Mouse (Mus musculus): Measurements from ENCODE around the gene Tnxb.

Tnxb gene

DNA sequence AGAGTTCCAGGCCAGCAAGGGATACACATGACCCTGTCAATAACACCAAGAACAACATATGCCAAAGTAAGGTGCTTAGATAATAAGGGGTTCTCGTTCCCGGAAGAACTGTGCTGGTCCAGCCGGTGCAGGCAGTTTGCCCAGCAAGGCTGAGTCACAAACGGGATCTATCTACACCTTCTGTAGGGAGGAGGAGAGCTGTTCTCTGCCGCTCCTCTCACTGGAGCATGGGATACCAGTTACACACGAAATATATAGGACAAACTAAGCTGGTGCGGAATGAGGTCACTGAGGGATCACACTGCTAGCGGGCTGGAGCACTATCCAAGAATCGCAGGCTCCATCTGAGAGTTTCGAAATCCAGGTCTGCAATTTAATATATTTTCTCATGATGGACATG lies 26.4 kb upstream of the Tnxb start:
- no peak for DNase-seq (ENCODE audit: low spot score)

DNA sequence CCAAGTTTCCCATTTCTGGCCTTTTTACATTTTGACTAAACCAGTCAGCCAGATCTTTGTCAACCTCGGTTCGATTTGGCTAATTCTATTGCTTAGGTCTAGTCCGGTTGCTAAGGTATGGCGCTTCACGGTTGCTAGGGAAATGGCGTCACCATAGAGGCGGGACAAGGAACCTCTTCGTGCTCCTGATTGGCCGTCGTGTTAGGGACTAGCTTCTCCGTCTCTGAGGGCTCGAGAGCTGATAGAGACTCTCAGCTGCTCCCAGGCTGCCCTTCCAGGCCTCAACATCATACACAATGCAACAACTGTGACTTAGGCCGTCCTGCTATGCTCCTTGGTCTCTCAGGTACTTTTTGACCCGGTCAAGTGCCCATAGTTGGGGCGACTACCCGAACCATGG lies 25.7 kb upstream of the Tnxb start, which contains the start of gene Fkbpl:
TSS of gene Fkbpl (plus strand) at position 157 of the 400 bp plus-strand sequence.
- DNase-seq (ENCODE audit: low spot score) = peak; percentile 95

DNA sequence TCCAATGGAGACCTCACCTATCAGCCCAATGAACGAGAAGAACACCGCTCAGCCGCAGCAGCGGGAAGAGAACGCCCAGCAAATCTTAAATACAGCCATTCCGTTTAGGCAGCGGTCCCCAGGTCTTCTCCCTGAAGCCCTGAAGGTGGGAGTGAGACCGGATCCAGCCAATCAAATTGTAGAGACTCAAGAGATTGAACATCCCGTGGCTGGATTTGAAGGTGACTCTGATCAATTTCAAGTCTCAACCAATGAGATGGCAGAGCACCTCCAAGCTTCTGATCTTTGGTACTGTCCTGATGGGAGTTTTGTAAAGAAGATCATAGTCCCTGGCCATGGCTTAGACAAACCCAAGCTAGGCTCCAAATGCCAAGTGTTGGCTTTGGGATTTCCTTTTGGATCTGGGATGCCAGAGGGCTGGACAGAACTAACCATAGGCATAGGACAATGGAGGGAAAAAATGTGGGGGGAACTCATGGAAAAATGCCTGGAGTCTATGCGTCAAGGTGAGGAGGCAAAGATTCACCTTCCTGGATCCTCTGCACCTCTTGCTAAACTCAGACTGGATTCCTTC lies 25.0 kb upstream of the Tnxb start:
- no peak for DNase-seq (ENCODE audit: low spot score)

DNA sequence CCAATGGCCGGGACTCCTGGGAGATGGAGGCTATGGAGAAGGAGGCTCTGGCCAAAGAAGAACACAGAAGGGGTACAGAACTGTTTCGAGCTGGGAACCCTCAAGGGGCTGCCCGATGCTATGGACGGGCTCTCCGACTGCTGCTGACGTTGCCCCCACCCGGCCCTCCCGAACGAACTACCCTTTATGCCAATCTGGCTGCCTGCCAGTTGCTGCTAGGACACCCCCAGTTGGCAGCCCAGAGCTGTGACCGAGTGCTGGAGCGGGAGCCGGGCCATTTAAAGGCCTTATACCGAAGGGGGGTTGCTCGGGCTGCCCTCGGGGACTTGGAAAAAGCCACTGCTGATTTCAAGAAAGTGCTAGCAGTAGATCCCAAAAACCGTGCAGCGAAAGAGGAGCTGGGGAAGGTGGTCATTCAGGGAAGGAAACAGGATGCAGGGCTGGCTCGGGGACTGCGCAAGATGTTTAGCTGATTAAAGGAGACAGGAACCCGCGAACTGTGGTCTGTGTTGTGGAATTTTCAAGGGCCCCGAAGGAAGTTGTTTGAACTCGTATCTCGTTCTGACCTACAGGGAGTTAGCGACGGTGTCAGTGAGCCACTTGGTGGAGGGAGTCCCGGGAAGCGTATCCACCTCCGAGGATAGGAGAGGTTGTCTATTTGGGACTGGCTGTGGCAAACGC lies 24.4 kb upstream of the Tnxb start:
- no peak for DNase-seq (ENCODE audit: low spot score)

DNA sequence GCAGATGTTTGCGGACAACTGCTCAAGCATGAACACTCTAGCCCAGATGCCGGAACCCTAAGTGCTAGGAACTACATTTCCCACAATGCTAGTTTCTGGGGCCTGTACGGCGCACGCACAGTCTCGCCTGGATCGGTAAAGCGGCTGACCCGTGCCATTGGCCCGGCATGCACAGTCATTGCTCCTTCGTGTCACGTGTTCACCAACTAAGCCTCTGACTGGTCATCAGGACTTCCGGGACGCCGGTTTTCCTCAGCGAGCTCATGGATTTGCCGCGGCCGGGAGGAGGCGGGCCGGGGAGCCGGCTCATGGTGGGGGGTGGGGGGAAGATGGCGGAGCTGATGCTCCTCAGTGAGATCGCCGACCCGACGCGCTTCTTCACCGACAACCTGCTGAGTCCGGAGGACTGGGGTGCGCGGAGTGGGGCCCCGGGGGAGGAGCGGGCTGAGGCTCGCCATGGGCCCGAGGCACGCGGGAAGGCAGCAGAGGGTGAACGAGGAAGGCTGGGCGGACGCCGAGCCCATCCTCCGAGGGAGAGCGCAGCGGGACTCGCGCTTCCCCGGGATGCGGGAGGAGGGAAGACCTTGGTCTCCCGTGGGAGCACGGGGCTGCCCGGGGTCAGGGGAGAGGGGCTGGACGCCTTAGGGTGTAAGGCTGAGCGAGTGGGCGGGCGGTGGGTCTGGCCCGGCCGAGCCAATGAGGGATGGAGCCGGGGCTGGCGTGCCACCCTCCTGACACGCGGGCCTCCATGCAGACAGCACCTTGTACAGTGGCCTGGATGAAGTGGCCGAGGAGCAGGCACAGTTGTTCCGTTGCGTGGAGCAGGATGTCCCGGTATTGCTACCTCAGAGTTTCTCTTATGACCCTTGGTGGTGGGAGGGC lies 23.2 kb upstream of the Tnxb start, which contains the start of gene Atf6b:
TSS of gene Atf6b (plus strand) at position 241 of the 882 bp plus-strand sequence.
- peak; percentile 98 for DNase-seq (ENCODE audit: low spot score)

DNA sequence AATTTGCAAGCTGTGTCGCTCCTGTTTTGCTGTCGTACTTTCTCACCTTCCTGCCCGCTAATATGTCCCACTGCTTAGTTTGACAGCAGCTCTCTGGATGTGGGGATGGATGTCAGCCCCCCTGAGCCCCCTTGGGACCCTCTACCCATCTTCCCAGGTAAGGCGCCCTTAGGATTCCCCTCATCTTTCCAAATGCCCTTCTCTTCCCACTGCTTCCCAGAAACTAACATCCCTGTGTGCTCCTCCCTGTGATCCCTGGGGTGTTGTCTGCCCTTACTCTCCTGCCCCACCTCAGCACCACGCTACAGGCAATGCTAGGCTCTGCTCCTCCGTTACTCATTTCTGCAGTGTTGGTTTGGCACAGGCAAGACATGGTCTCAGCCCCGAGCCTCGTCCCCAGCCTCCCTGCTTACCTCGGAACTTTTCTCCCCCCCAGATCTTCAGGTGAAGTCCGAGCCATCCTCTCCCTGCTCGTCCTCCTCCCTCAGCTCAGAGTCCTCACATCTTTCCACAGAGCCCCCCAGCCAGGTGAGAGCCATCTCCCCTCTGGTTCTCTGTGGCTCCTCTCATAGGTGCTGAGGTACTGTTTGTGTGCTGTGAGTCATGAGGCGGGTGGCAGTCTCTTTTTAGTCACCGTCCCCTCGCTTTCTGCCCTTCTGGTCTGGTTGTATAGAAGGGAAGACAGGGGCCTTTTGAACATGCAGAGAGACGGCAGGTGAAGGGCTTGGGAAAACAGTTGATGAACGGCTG lies 22.0 kb upstream of the Tnxb start:
- no peak for DNase-seq (ENCODE audit: low spot score)

DNA sequence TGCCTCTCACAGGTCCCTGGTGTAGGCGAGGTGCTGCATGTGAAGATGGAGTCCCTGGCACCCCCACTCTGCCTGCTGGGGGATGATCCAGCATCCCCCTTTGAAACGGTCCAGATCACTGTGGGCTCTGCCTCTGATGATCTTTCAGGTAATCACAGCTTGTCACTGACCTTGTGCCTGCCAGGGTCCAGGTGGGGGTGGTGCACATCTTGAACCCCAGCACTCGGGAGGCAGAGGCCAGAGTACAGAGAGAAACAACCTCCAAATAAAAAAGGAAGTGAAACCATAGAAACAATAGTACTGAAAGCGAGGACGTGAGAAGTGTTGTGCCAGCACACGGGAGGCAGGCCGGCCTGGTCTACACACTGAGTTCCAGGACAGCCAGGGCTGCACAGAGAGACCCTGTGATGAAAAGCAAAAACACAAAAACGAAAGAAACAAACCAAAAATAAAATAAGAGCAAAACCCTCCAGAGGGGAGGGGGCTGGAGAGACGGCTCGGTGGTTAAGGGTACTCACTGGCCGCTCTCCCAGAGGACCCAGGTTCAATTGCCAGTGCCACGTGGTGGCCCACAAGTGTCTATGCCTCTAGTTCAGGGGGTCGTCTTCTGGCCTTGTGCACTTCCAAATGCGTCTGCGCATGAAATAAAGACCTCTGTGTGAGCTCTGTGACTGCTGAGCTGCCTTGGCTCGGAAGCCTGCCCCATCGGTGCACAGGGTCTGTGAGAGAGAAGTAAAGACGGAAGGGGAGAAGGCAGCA lies 21.1 kb upstream of the Tnxb start:
- DNase-seq (ENCODE audit: low spot score) = no peak

DNA sequence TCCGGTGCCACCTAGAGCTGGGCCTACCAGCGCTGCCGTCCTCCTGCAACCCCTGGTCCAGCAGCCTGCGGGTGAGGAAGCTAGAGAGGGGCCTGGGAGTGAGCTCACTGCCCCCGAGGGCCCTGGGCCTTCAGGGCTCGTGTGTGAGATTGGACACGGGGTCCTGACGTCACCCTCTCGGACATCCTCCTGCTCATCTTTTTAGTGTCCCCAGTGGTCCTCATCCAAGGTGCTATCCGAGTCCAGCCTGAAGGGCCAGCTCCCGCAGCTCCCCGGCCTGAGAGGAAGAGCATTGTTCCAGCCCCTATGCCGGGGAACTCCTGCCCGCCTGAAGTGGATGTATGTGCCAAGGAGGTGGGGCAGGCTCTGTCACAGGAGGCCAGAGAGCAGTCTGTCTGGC lies 19.6 kb upstream of the Tnxb start:
- no peak for DNase-seq (ENCODE audit: low spot score)

DNA sequence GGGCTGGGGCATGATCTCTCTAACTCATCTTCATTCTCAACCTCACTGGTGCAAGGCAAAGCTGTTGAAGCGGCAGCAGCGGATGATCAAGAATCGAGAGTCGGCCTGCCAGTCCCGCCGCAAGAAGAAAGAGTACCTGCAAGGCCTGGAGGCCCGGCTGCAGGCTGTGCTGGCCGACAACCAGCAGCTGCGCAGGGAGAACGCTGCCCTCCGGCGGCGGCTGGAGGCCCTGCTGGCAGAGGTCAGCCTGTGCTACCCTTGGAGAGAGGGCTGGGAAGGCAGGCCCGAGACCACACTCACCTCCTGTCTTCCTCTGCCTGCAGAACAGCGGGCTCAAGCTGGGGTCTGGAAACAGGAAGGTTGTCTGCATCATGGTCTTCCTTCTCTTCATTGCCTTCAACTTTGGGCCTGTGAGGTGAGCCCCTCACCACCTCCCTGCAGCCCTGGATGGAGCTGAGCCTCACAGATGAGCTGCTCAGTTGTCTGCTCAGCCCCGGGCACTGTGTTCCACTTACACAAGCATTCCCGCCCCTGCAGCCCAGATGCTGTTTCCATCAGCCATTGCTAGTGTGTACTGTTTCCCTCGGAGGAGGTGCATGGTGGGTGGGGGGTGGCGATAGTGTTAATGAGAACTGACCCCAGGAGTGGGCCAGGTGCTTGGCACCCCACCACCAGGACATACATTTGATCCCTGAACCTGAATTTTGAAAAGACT lies 18.7 kb upstream of the Tnxb start:
- DNase-seq (ENCODE audit: low spot score) = no peak

DNA sequence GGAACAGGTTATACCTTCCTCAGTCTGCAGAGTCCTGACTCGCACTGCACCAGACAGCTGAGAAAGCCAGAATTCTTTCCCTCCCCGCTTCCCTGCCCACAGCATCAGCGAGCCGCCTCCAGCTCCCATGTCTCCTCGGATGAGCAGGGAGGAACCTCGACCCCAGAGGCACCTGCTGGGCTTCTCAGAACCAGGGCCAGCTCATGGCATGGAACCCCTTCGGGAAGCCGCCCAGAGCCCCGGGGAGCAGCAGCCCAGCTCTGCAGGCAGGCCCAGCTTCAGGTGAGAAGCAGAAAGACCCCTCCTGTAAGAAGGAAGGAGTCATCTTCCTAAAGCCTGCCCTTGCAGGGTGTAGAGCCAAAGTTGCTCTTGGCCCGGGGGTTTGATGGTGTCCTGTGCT lies 17.8 kb upstream of the Tnxb start:
- no peak for DNase-seq (ENCODE audit: low spot score)

DNA sequence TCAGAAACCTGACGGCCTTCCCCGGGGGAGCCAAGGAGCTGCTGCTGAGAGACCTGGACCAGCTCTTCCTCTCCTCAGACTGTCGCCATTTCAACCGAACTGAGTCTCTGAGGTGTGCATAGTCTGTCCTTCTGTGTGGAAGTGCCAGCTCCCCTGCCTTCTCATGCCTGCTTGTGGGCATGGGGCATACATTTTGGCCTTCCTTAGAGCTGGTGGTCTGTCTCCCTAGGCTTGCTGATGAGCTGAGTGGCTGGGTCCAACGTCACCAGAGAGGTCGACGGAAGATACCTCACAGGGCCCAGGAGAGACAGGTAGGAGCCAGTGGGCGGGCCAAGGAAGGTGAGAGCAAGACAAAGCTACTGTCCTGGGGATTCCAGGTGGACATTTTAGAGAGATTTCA lies 17.4 kb upstream of the Tnxb start:
- no peak for DNase-seq (ENCODE audit: low spot score)

DNA sequence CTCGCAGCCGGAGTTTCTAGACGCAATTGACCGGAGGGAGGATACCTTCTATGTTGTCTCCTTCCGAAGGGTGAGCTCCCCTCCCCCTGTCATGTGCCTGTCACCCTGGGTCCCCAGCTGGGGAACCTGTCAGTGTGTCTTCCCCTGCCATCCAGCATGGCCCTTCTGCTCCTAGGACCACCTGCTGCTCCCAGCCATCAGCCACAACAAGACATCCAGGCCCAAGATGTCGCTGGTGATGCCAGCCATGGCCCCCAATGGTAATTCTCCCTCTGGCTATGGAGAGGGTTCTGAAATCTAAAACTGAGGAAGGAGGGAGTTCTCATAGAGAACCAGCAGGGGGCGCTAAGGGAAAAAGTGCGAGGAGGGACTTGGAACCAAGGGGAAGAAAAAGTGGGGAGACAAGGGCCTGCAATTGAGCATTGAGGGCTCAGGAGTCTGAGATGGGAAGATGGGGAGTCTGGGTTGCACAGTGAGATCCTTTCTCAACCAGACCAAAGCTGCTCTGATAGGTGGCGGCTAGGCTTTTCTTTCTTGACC lies 16.5 kb upstream of the Tnxb start:
- DNase-seq (ENCODE audit: low spot score) = no peak

DNA sequence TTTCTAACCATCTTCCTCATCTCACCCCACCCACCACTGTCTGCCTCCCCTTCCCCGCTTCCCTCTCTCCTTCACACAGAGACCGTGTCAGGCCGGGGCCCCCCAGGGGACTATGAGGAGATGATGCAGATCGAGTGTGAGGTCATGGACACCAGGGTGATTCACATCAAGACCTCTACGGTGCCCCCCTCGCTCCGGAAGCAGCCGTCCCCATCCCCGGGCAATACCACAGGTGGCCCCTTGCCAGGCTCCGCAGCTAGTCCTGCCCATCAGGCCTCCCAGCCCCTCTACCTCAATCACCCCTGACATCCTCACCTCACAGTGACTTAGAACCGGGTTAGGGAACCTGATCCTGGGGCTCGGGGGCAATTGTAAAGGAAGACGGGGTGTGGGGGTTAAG lies 15.9 kb upstream of the Tnxb start:
- DNase-seq (ENCODE audit: low spot score) = no peak

DNA sequence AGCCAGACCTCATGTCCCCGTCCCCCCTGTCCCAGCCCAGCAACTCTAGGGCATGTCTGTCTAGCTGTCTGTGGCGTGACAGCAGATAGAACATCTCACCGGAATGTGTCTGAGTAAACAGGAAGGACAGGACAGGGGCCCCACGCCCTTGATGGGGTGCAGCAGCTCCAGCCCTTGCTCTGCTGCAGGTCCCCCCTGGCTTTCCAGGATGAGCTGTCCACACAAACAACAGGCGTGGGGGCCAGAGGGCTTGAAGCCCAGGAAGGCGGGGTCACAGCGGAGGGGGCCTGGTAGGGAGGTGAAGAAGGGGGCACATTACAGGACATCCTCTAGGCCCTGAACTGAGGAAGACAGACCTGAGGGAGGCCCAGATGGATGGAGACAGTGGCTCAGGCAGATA lies 15.2 kb upstream of the Tnxb start:
- no peak for DNase-seq (ENCODE audit: low spot score)

DNA sequence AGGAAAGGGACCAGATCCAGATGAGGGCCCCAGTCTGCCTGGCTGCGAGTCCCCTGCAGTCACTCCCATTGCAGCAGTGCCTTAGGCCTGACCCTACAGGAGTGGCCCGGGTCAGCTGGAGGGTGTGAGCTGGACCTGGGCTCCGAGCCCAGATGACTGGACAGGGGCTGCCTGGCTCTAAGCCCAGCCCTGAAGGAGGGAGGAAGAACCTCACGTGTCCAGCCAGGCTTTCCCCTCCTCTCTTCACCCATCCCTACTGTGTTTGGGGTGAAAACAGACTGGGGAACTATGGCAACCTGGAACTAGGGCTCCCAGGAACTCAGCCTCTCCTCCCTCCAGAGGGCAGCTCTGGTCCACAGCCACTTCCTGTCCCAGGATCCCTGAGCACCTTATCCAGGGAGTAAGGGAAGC lies 14.7 kb upstream of the Tnxb start:
- peak; percentile 79 for DNase-seq (ENCODE audit: low spot score)

DNA sequence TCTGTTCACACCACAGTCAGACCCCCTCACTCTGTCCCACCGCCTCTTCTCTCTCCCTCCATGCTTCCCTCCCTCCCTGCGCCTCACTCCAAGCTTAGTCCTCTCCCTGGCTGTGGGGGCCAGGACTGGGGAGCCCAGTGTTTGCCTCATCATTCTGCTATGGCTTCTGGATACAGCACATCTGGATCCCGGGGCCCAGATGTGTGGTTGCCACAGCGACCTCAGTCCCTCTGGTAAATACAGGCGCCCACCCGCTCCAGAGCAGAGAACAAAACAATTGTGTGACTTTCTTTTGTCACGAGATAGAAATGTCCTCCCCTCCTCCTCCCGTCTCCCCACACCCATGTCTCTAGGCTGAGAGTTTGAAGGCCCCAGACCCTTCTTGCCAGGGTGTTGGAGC lies 13.7 kb upstream of the Tnxb start:
- no peak for DNase-seq (ENCODE audit: low spot score)

DNA sequence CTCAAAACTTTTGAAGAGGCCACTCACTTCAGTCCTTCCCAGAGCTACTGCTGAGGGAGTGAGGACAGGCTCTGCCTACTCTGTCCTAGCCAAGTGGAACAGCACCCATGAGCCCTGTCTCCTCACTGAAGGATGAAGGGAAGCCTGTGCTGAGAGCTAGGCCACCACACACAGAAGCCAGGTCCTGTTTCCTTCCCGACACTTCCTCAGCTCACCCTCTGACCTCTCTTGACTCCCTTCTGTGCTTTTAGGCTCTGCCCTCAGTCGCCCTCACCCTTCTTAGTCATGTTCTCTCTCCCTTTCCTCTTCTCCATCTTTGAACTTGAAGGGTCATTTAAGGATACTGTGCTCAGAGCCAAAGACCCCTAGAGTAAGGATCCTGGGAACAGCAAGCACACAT lies 13.1 kb upstream of the Tnxb start:
- no peak for DNase-seq (ENCODE audit: low spot score)

DNA sequence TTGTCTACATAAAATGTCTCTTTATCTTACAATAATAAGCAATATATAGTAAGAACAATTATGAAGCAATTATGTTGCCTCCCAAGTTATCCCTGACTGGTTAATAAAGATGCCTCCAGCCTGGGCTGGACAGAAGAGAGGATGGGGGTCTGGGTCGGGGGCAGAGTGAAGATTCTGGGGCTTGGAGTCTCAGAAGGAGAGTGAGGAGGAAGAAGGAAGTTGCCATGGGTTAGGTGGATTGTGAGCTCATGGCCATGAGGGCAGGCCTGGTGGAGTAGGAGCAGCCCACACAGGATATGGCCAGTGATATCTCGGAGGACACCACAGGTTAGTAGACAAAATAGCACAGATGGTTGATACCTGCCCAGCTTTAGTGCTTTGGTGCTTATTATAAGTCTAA lies 12.2 kb upstream of the Tnxb start:
- no peak for DNase-seq (ENCODE audit: low spot score)

DNA sequence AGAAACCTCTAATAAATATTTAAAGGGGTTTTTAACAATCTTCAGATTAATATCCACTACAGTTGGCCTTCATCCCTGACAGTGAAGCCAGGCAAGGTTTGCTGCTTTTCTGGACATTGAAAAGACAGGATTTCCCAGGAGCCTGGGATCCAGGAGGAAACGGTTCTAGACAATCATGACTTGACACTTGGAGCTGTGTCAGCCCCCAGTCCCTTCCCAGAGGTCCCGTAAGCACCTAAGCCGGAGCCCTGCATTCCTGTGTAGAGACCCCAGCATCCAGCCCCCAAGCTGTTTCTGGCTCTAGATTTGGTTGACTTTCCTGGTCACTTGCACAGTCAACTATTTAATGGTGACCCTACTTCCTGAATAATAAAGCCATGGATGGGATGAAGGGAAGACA lies 11.7 kb upstream of the Tnxb start:
- no peak for DNase-seq (ENCODE audit: low spot score)

DNA sequence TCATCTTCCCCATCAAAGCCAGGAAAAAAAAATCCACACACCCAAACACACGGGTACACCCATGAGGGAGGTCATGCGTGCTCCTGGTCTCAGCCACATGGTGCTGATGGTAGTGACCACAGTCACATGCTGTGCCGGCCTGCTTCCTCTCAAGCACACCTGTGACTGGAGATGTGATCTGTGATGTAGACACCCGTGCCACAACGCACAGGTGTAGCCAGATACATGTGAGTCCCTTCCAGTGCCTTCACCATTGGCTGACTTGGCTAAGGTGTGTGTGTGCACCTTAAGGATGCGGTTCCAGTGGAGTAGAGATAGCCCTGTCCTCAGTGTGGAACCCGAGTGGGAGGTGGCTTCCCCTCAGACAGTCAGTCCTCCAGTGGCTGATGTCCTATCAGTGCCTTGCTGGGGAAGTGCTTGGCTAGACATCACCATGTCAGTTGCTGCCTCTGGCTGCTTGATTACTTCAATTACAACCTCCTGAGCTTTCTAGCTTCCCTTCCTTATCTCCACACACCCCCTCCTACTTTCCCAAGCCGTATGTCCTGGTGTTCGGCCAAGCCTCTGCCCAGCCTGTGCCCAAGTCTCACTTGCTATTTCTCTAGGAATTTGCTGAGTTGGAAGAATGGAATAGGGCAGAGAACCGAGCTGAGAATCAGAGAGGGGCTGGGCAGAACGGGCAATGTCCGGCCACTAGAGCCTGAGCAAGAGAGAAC lies 11.0 kb upstream of the Tnxb start:
- no peak for DNase-seq (ENCODE audit: low spot score)
